Mouse (Mus musculus) neural tube, embryonic 14.5 days (tissue): ENCODE data around the gene Rheb. TPM values are rescaled to one million over a fixed set of nuclear protein-coding genes. Genes with fewer than 3 reads are reported as not detected.

Source experiments
- ATAC-seq: fragments of 200-750 bp; cut with Nextera tagmentation; 2 replicates; pipeline ENCODE4 v1.8.0; 2017; ENCODE audit warnings: low read depth, mild to moderate bottlenecking, moderate TSS enrichment, moderate library complexity
- H3K27ac ChIP-seq: fragments of 300-500 bp; sonication (generic); 2 replicates; pipeline ENCODE4 v1.5.1; 2014; ENCODE audit warnings: low read depth, mild to moderate bottlenecking, control low read depth, low read length, moderate library complexity, mixed read lengths
- H3K27me3 ChIP-seq: fragments of 300-500 bp; sonication (generic); 2 replicates; pipeline ENCODE4 v1.6.1; 2014; ENCODE audit warnings: low read length; ENCODE audit not compliant: control insufficient read depth, insufficient read depth
- H3K36me3 ChIP-seq: fragments of 300-500 bp; sonication (generic); 2 replicates; pipeline ENCODE4 v1.6.1; 2014; ENCODE audit warnings: low read length, mixed read lengths; ENCODE audit not compliant: control insufficient read depth, insufficient read depth
- H3K4me1 ChIP-seq: fragments of 300-500 bp; sonication (generic); 2 replicates; pipeline ENCODE4 v1.6.1; 2014; ENCODE audit warnings: low read length; ENCODE audit not compliant: control insufficient read depth, insufficient read depth
- H3K4me2 ChIP-seq: fragments of 300-500 bp; sonication (generic); 2 replicates; pipeline ENCODE4 v1.6.1; 2014; ENCODE audit warnings: mild to moderate bottlenecking, low read depth, low read length, control low read depth
- H3K4me3 ChIP-seq: fragments of 300-500 bp; sonication (generic); 2 replicates; pipeline ENCODE4 v1.5.1; 2014; ENCODE audit warnings: low read depth, low read length, control low read depth, mixed read lengths
- H3K9ac ChIP-seq: fragments of 300-500 bp; sonication (generic); replicated peaks from 2 replicates; pipeline ENCODE4 v1.6.1; 2014; ENCODE audit warnings: low read depth, mild to moderate bottlenecking, control low read depth, low read length, mixed read lengths
- H3K9me3 ChIP-seq: fragments of 300-500 bp; sonication (generic); 2 replicates; pipeline ENCODE4 v1.6.1; 2016; ENCODE audit warnings: low read length; ENCODE audit not compliant: control insufficient read depth
- WGBS: fragments of 180-500 bp; shearing (Covaris S2); extraction: QIAGEN DNeasy Blood & Tissue Kit; methylation state at CpG from one replicate; pipeline ENCODE4 v1.1.7; 2014; 5-methylcytosine and 5-hydroxymethylcytosine counted together
- polyA plus RNA-seq: library from polyadenylated mRNA; unstranded; fragments of >200 nt; fragmentation: Nextera tagmentation; extraction: Ambion mirVana; gene quantifications from 2 replicates; pipeline ENCODE4 v1.2.1, GENCODE M21; 2014

Rheb gene
- polyA plus RNA-seq, 1 experiment from 2014 or later: 222 TPM

- 49% methylated on average over 3 of the region's 3 CpGs for WGBS
- Histone ChIP-seq H3K4me2 (no peak overlapping the region), H3K27ac (no peak overlapping the region), H3K4me3 (no peak overlapping the region), H3K9ac (no peak overlapping the region), H3K9me3 (no peaks in the 10 kb centered on the region), H3K27me3 (no peaks in the 10 kb centered on the region), H3K36me3 (peaks cover 23% of the 10 kb centered on the region; the same call in 1 of the 2 replicates), H3K4me1 (no peaks in the 10 kb centered on the region)
- no peak for ATAC-seq
These were observed 28.5 kb downstream of the Rheb start for GRCm38 (mm10) chr5:24813946-24814345.

GRCm38 (mm10) chr5:24813005-24813404 is 29.4 kb downstream of the Rheb start:
- Histone ChIP-seq H3K4me1 (no peaks in the 10 kb centered on the region), H3K4me2 (no peak overlapping the region), H3K27me3 (no peaks in the 10 kb centered on the region), H3K9me3 (no peaks in the 10 kb centered on the region), H3K27ac (no peak overlapping the region), H3K4me3 (no peak overlapping the region), H3K36me3 (peaks cover 25% of the 10 kb centered on the region; the same call in 1 of the 2 replicates), H3K9ac (no peak overlapping the region)
- 62% methylated on average over 4 of the region's 4 CpGs for WGBS
- peak; percentile 17; the same call in 1 of the 2 replicates for ATAC-seq

- H3K27ac ChIP-seq: no peak overlapping the region
- H3K4me1 ChIP-seq: no peaks in the 10 kb centered on the region
- H3K4me3 ChIP-seq: no peak overlapping the region
- no peak overlapping the region for H3K4me2 ChIP-seq
- no peaks in the 10 kb centered on the region for H3K9me3 ChIP-seq
- H3K9ac ChIP-seq: no peak overlapping the region
- no peaks in the 10 kb centered on the region for H3K27me3 ChIP-seq
- no peak for ATAC-seq
- H3K36me3 ChIP-seq: peaks cover 33% of the 10 kb centered on the region; the same call in 1 of the 2 replicates
- WGBS: 92% methylated on average over 6 of the region's 6 CpGs
These were observed 37.2 kb downstream of the Rheb start for GRCm38 (mm10) chr5:24805222-24805621.

- WGBS: 95% methylated on average over 8 of the region's 8 CpGs
- H3K27me3 ChIP-seq: no peaks in the 10 kb centered on the region
- no peak overlapping the region for H3K9ac ChIP-seq
- H3K4me3 ChIP-seq: no peak overlapping the region
- no peak overlapping the region for H3K27ac ChIP-seq
- H3K4me1 ChIP-seq: no peaks in the 10 kb centered on the region
- no peak for ATAC-seq
- no peak overlapping the region for H3K4me2 ChIP-seq
- H3K9me3 ChIP-seq: no peaks in the 10 kb centered on the region
- H3K36me3 ChIP-seq: peaks cover 33% of the 10 kb centered on the region; the same call in 1 of the 2 replicates
These were observed 37.8 kb downstream of the Rheb start for GRCm38 (mm10) chr5:24804661-24805060.

DNA sequence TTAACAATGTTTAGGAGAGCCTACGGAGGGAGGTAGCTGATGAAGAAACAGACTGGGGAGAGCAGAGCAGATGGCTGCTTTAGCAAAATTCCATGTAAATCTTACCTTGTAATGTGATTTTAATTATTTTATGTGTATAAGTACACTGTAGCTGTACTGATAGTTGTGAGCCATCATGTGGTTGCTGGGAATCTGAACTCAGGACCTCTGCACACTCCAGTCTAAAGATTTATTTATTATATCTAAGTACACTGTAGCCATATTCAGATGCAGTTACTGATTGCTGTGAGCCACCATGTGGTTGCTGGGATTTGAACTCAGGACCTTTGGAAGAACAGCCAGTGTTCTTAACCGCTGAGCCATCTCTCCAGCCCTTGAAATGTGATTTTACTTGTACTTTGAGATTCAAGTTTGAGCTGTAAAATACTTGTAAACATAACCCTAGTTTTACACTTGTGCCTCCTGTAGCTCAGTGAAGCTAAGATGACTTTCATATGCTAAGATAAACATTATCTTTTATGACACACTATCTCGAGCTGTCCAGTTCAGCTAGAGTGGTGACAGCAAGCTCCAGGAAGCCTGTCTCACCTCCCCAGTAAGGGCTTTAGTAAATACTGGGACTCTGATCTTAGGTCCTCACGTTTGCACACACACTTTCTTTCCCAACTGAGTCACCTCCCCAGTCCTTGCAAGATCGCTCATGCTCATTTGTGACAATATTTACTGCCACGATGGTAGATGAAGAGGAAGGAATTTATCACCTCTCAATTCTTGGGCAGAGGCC is 40.4 kb downstream of the Rheb start:
- Histone ChIP-seq H3K4me3 (no peak overlapping the region), H3K4me1 (no peaks in the 10 kb centered on the region), H3K9me3 (no peaks in the 10 kb centered on the region), H3K9ac (no peak overlapping the region), H3K27me3 (no peaks in the 10 kb centered on the region), H3K36me3 (peaks cover 24% of the 10 kb centered on the region; the same call in 1 of the 2 replicates), H3K4me2 (no peak overlapping the region), H3K27ac (no peak overlapping the region)
- ATAC-seq: no peak
- 67% methylated on average over 6 of the region's 6 CpGs for WGBS

GRCm38 (mm10) chr5:24800416-24800815 is 42.0 kb downstream of the Rheb start:
- no peak for ATAC-seq
- Histone ChIP-seq H3K36me3 (peaks cover 12% of the 10 kb centered on the region; the same call in 1 of the 2 replicates), H3K9me3 (no peaks in the 10 kb centered on the region), H3K27me3 (no peaks in the 10 kb centered on the region), H3K9ac (no peak overlapping the region), H3K4me2 (no peak overlapping the region), H3K27ac (no peak overlapping the region), H3K4me3 (no peak overlapping the region), H3K4me1 (no peaks in the 10 kb centered on the region)

DNA sequence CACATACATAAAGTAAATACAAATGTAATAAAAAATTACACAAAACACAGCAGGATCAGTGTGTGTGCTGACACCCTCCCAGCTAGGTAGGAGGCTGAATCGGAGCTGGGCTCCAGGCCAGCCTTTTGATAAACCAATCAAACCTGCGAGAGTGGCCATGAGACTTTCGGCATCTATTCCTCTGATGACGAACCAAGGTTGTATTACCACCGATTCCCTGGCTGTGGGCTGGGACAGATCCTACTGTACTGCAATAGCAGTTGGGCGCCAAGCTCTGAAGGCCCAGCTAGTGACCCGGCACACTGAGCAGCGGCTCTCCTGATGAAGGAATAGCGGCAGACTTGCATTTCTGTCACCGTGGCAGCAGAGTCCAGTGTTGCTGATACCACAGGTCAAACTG is 43.8 kb downstream of the Rheb start:
- Histone ChIP-seq H3K4me1 (no peaks in the 10 kb centered on the region), H3K4me3 (no peak overlapping the region), H3K36me3 (peaks cover 3% of the 10 kb centered on the region; the same call in 1 of the 2 replicates), H3K27ac (no peak overlapping the region), H3K9ac (no peak overlapping the region), H3K27me3 (no peaks in the 10 kb centered on the region), H3K9me3 (no peaks in the 10 kb centered on the region), H3K4me2 (no peak overlapping the region)
- WGBS: 81% methylated on average over 10 of the region's 10 CpGs
- no peak for ATAC-seq

DNA sequence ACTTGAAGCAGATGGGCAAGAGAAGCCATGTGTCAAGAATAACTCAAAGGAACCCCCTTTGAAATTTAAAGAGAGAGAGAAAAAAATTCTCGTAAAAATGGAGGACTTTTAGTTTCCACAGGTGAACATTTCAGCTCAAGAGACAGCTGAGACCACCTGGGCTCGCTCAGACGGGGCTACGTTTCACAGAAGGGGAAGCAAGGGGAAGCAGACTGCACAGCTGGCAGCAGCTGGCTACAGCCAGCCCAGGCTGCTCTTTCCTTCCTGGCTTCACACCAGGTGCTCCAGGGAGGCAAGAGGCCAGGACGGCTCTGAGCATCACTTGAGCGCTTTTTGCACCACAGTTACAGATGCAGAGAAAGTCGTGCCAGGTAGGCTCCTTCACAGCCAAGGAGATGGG is 44.6 kb downstream of the Rheb start:
- Histone ChIP-seq H3K4me2 (no peak overlapping the region), H3K4me1 (no peaks in the 10 kb centered on the region), H3K36me3 (no peaks in the 10 kb centered on the region), H3K27ac (no peak overlapping the region), H3K27me3 (no peaks in the 10 kb centered on the region), H3K4me3 (no peak overlapping the region), H3K9ac (no peak overlapping the region), H3K9me3 (no peaks in the 10 kb centered on the region)
- WGBS: 55% methylated on average over 7 of the region's 7 CpGs
- no peak for ATAC-seq

- Histone ChIP-seq H3K4me2 (no peak overlapping the region), H3K27me3 (no peaks in the 10 kb centered on the region), H3K9ac (no peak overlapping the region), H3K36me3 (no peaks in the 10 kb centered on the region), H3K9me3 (no peaks in the 10 kb centered on the region), H3K4me1 (no peaks in the 10 kb centered on the region), H3K4me3 (no peak overlapping the region), H3K27ac (no peak overlapping the region)
- WGBS: 77% methylated on average over 7 of the region's 7 CpGs
- no peak for ATAC-seq
These were observed 49.5 kb downstream of the Rheb start for GRCm38 (mm10) chr5:24792961-24793360.
